Mouse (Mus musculus): ENCODE results near the gene Sult1a1.

GRCm38 (mm10) chr7:126623381-126623780, 52.9 kb downstream of the Sult1a1 start:
- TF ChIP-seq CTCF (IDR thresholded peaks at IDR 0.05; ENCODE audit: borderline replicate concordance, insufficient read depth, low read length) (no peak), POLR2A (IDR thresholded peaks at IDR 0.05; ENCODE audit: low read depth, low read length) (peak; percentile 30; the same call in 1 of the 2 replicates)
